Mouse (Mus musculus): ENCODE results near the gene Entpd8.

Gene Entpd8

GRCm38 (mm10) chr2:25080076-25080475 is at the start of gene Entpd8:
Gene Entpd8 (plus strand): TSS chr2:25080304.
- DNase-seq (ENCODE audit: low spot score): no peak

- no peak for DNase-seq (ENCODE audit: low spot score)
Measured at GRCm38 (mm10) chr2:25034994-25035393, 45.1 kb upstream of the Entpd8 start.

- DNase-seq (ENCODE audit: low spot score): no peak
Measured at GRCm38 (mm10) chr2:25040089-25040488, 40.0 kb upstream of the Entpd8 start.

- no peak for DNase-seq (ENCODE audit: low spot score)
Measured at GRCm38 (mm10) chr2:25050921-25051320, 29.2 kb upstream of the Entpd8 start.

GRCm38 (mm10) chr2:25051450-25051849 is 28.7 kb upstream of the Entpd8 start:
- no peak for DNase-seq (ENCODE audit: low spot score)

- no peak for DNase-seq (ENCODE audit: low spot score)
Measured at GRCm38 (mm10) chr2:25053101-25053500, 27.0 kb upstream of the Entpd8 start.

GRCm38 (mm10) chr2:25054221-25055067 is 25.7 kb upstream of the Entpd8 start, which contains the start of gene Nsmf:
Gene Nsmf (plus strand): TSS chr2:25054355.
- DNase-seq (ENCODE audit: low spot score): peak; percentile 88

- peak; percentile 10 for DNase-seq (ENCODE audit: low spot score)
Measured at GRCm38 (mm10) chr2:25055068-25055405, 25.1 kb upstream of the Entpd8 start.

- DNase-seq (ENCODE audit: low spot score): no peak
Measured at GRCm38 (mm10) chr2:25055409-25056155, 24.5 kb upstream of the Entpd8 start.

GRCm38 (mm10) chr2:25058926-25059325 is 21.2 kb upstream of the Entpd8 start:
- no peak for DNase-seq (ENCODE audit: low spot score)

- no peak for DNase-seq (ENCODE audit: low spot score)
Measured at GRCm38 (mm10) chr2:25063523-25063922, 16.6 kb upstream of the Entpd8 start.

GRCm38 (mm10) chr2:25064285-25064684 is 15.8 kb upstream of the Entpd8 start:
- DNase-seq (ENCODE audit: low spot score): no peak

GRCm38 (mm10) chr2:25065537-25065936 is 14.6 kb upstream of the Entpd8 start:
- DNase-seq (ENCODE audit: low spot score): no peak

- DNase-seq (ENCODE audit: low spot score): no peak
Measured at GRCm38 (mm10) chr2:25066552-25066951, 13.6 kb upstream of the Entpd8 start.

- no peak for DNase-seq (ENCODE audit: low spot score)
Measured at GRCm38 (mm10) chr2:25069537-25069936, 10.6 kb upstream of the Entpd8 start.

GRCm38 (mm10) chr2:25072398-25072797 is 7.7 kb upstream of the Entpd8 start:
- DNase-seq (ENCODE audit: low spot score): no peak

- DNase-seq (ENCODE audit: low spot score): no peak
Measured at GRCm38 (mm10) chr2:25075506-25075905, 4.6 kb upstream of the Entpd8 start.

GRCm38 (mm10) chr2:25078967-25079366 is 1.1 kb upstream of the Entpd8 start:
- no peak for DNase-seq (ENCODE audit: low spot score)

GRCm38 (mm10) chr2:25083697-25084096 is 3.6 kb downstream of the Entpd8 start:
- DNase-seq (ENCODE audit: low spot score): no peak

GRCm38 (mm10) chr2:25085571-25085970 is 5.5 kb downstream of the Entpd8 start:
- DNase-seq (ENCODE audit: low spot score): no peak

- DNase-seq (ENCODE audit: low spot score): no peak
Measured at GRCm38 (mm10) chr2:25087842-25088241, 7.7 kb downstream of the Entpd8 start.

- DNase-seq (ENCODE audit: low spot score): no peak
Measured at GRCm38 (mm10) chr2:25088636-25089035, 8.5 kb downstream of the Entpd8 start.

GRCm38 (mm10) chr2:25094785-25095108 is 14.6 kb downstream of the Entpd8 start:
- DNase-seq (ENCODE audit: low spot score): no peak

Data from retina, embryonic 14.5 days (tissue).